In genomic region chr17:27725412-27725811, GRCm38 (mm10) we compare ENCODE assay signal across 10 mouse cellular contexts. TPM values are rescaled to one million over a fixed set of nuclear protein-coding genes. Genes with fewer than 3 reads are reported as not detected.
DNase-seq lines count a peak whose midpoint lies in the region; ATAC-seq and TF ChIP-seq lines count a peak whose summit lies in the region.
"Had no signal": no experiment of that assay in that cellular context is flagged by ENCODE, and none has a peak within 500 bp of the region (broad histone marks: within the 10 kb centered on the region; RNA-seq: fewer than 3 reads in every experiment).

No protein-coding gene starts in this region.

- no peaks in the 10 kb centered on the region for H3K36me3 ChIP-seq in E14TG2a.4 (ENCODE audit: insufficient read depth, low read length)
- no peaks in the 10 kb centered on the region for H3K36me3 ChIP-seq in limb, embryonic 13.5 days

- peak overlapping the region; percentile 16; the same call in 1 of the 2 replicates for H3K4me2 ChIP-seq in limb, embryonic 13.5 days (replicated peaks)

- peak; percentile 34 for DNase-seq in embryo, embryonic 11 days
- no peak for DNase-seq in embryo, embryonic 9.5 days (ENCODE audit: extremely low spot score)
- DNase-seq in kidney, postnatal 4 days = peak; percentile 53 to 66
- DNase-seq in kidney, postnatal 25 days = no peak
- DNase-seq in adipocyte (ENCODE audit: low spot score) = no peak
- DNase-seq: adrenal gland, postnatal 14 days; cerebellum, adult 2 months had no signal

- no peaks in the 10 kb centered on the region for H3K9me3 ChIP-seq in E14TG2a.4 (ENCODE audit: low read length)
- no peaks in the 10 kb centered on the region for H3K9me3 ChIP-seq in limb, embryonic 13.5 days

- H3K4me3 ChIP-seq in E14TG2a.4 (replicated peaks; ENCODE audit: low read length) = peak overlapping the region; percentile 37
- no peak overlapping the region for H3K4me3 ChIP-seq in limb, embryonic 13.5 days

- peaks cover 48% of the 10 kb centered on the region for H3K4me1 ChIP-seq in E14TG2a.4 (replicated peaks; ENCODE audit: low read depth, low read length)
- peaks cover 26% of the 10 kb centered on the region for H3K4me1 ChIP-seq in limb, embryonic 13.5 days

- TF ChIP-seq CTCF in E14TG2a.4 (conservative IDR thresholded peaks at IDR 0.05; ENCODE audit: low read length) = no peak

- H3K9ac ChIP-seq in limb, embryonic 13.5 days = no peak overlapping the region

- H3K27ac ChIP-seq in limb, embryonic 13.5 days = no peak overlapping the region

- peaks cover 26% of the 10 kb centered on the region for H3K27me3 ChIP-seq in E14TG2a.4 (ENCODE audit: insufficient read depth, low read length)
- no peaks in the 10 kb centered on the region for H3K27me3 ChIP-seq in limb, embryonic 13.5 days

- 13% methylated on average over 10 of the region's 10 CpGs for WGBS in limb, embryonic 13.5 days

- ATAC-seq in limb, embryonic 13.5 days (ENCODE audit: low FRiP score, low read depth) = no peak
- no peak for ATAC-seq in activated CD4-positive, CD25-positive, alpha-beta regulatory T cell, adult 4 months

RNA-seq across cellular contexts. Expression of gene Spdef, which starts 3.3 kb away (rescaled TPM):
- 0.17 and 0.34 TPM in 2 replicates for polyA plus RNA-seq in limb, embryonic 13.5 days (2015; fragmentation: Nextera tagmentation; extraction: Ambion mirVana)
- under 1 TPM in 1 of 2 experiments, not detected in 1; 0.50 TPM for polyA plus RNA-seq in activated CD4-positive, CD25-positive, alpha-beta regulatory T cell, adult 4 months (2017; shearing (Covaris generic))

Comparison
In these comparisons a context has a peak if more than half of its experiments do, and no peak if none do; other contexts are left out.
1. DNase-seq: peak in embryo, embryonic 11 days (single experiment) and kidney, postnatal 4 days (2 of 2); none in embryo, embryonic 9.5 days (single experiment), kidney, postnatal 25 days (0 of 2) and adipocyte (single experiment).